Mouse (Mus musculus) stomach, embryonic 14.5 days (tissue): ENCODE data around the gene Rpl6. TPM values are rescaled to one million over a fixed set of nuclear protein-coding genes. Genes with fewer than 3 reads are reported as not detected.
"Not testable (repeated sequence)": the region's sequence is repeated elsewhere in the genome, so short reads cannot be mapped to it uniquely, and the experiment has no call there.

Source experiments
- ATAC-seq: fragments of 200-750 bp; cut with Nextera tagmentation; 2 replicates; pipeline ENCODE4 v1.8.0; 2017; ENCODE audit warnings: low read depth, moderate TSS enrichment; ENCODE audit not compliant: insufficient number of reproducible peaks, insufficient read depth, low FRiP score
- H3K27ac ChIP-seq: fragments of 300-500 bp; sonication (generic); 2 replicates; pipeline ENCODE4 v1.5.1; 2014; ENCODE audit warnings: mild to moderate bottlenecking, low read length, moderate library complexity, mixed read lengths
- H3K27me3 ChIP-seq: fragments of 300-500 bp; sonication (generic); 2 replicates; pipeline ENCODE4 v1.6.1; 2014; ENCODE audit warnings: low read length, control low read depth, mixed read lengths; ENCODE audit not compliant: control insufficient read depth, insufficient read depth
- H3K36me3 ChIP-seq: fragments of 300-500 bp; sonication (generic); 2 replicates; pipeline ENCODE4 v1.6.1; 2014; ENCODE audit warnings: mild to moderate bottlenecking, control low read depth, low read length, moderate library complexity, mixed read lengths; ENCODE audit not compliant: control insufficient read depth, insufficient read depth
- H3K4me1 ChIP-seq: fragments of 300-500 bp; sonication (generic); 2 replicates; pipeline ENCODE4 v1.6.1; 2014; ENCODE audit warnings: low read length, control low read depth, mixed read lengths; ENCODE audit not compliant: control insufficient read depth, insufficient read depth
- H3K4me2 ChIP-seq: fragments of 300-500 bp; sonication (generic); replicated peaks from 2 replicates; pipeline ENCODE4 v1.6.1; 2014; ENCODE audit warnings: low read depth, low read length, control low read depth
- H3K4me3 ChIP-seq: fragments of 300-500 bp; sonication (generic); 2 replicates; pipeline ENCODE4 v1.5.1; 2014; ENCODE audit warnings: low read depth, low read length, control low read depth
- H3K9ac ChIP-seq: fragments of 300-500 bp; sonication (generic); replicated peaks from 2 replicates; pipeline ENCODE4 v1.6.1; 2014; ENCODE audit warnings: low read depth, mild to moderate bottlenecking, control low read depth, low read length, moderate library complexity, mixed read lengths
- H3K9me3 ChIP-seq: fragments of 300-500 bp; sonication (generic); 2 replicates; pipeline ENCODE4 v1.6.1; 2016; ENCODE audit warnings: low read depth, low read length, control low read depth; ENCODE audit not compliant: control insufficient read depth
- WGBS: fragments of 180-500 bp; shearing (Covaris S2); extraction: QIAGEN DNeasy Blood & Tissue Kit; methylation state at CpG from one replicate; pipeline ENCODE4 v1.1.7; 2014; 5-methylcytosine and 5-hydroxymethylcytosine counted together
- polyA plus RNA-seq: library from polyadenylated mRNA; unstranded; fragments of >200 nt; fragmentation: Nextera tagmentation; extraction: Ambion mirVana; gene quantifications from 2 replicates; pipeline ENCODE4 v1.2.1, GENCODE M21; 2014

Rpl6 gene
- polyA plus RNA-seq, 1 experiment from 2014 or later: 726 TPM

DNA sequence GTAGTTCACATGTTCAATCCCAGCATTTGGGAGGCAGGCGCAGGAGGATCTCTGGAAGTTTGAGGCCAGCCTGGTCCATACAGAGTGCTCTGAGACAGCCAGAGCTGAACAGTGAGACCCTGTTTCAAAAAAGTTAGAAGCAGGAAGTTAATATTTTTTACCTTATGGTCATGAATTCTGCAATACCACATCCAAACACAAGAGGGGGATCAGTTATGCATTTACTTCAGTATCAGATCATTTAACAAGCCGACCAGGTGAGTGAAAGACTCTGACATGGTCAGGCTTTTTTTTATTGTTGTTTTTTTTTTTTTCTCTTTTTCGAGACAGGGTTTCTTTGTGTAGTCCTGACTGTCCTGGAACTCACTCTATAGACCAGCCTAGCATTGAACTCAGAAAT lies 2.5 kb upstream of the Rpl6 start:
- 47% methylated on average over 3 of the region's 3 CpGs for WGBS
- Histone ChIP-seq H3K27ac (no peak overlapping the region), H3K36me3 (peaks cover 12% of the 10 kb centered on the region), H3K9me3 (no peaks in the 10 kb centered on the region), H3K4me2 (no peak overlapping the region), H3K4me1 (peaks cover 8% of the 10 kb centered on the region; the same call in 1 of the 2 replicates), H3K4me3 (no peak overlapping the region), H3K9ac (no peak overlapping the region), H3K27me3 (no peaks in the 10 kb centered on the region)
- ATAC-seq: no peak

DNA sequence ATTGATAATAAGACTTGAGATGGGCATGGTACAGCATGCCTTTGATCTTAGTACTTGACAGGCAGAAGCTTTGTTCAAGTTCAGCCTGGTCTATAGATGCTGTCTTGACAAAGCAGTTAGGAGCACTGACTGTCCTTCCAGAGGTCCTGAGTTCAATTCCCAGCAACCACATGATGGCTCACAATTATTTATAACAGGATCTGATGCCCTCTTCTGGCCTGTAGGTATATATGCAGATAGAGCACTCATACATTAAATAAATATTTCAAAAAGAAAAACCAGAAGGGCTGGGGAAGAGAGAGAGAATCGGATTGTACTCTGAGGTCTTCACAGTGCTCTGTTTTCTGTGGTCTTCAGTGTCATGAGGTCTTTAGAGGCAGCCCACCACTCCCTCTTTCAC lies 1.8 kb upstream of the Rpl6 start:
- Histone ChIP-seq H3K36me3 (peaks cover 18% of the 10 kb centered on the region), H3K9me3 (no peaks in the 10 kb centered on the region), H3K4me2 (no peak overlapping the region), H3K27ac (no peak overlapping the region), H3K9ac (no peak overlapping the region), H3K4me3 (no peak overlapping the region), H3K27me3 (no peaks in the 10 kb centered on the region), H3K4me1 (peaks cover 8% of the 10 kb centered on the region; the same call in 1 of the 2 replicates)
- ATAC-seq: no peak
- 79% methylated on average over 1 of the region's 1 CpGs for WGBS

DNA sequence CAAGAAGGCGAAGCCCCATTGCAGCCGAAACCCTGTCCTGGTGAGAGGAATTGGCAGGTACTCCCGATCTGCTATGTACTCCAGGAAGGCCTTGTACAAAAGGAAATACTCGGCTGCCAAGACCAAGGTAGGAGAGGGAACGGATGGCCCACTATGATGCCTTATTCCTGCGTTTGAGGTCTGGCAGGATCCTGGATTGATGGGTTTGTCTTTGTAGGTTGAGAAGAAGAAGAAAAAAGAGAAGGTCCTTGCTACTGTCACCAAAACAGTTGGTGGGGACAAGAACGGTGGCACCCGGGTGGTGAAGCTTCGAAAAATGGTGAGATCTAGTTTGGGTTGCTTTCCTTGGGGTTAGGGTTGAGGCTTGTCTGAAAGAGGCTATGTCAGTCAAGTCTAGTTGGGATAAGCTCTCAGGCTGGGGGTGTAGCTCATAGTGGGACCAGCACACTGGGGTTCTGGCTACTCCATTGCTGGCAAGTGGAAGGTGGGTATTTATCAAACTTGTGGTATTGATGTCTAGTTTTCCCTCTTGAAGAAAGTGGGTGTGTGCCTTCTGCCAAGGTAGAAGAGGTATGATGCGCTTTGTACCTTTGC lies 1.4 kb downstream of the Rpl6 start:
- Histone ChIP-seq H3K4me3 (peak overlapping the region; percentile 96), H3K9ac (peak overlapping the region; percentile 97; the same call in 1 of the 2 replicates), H3K4me2 (peak overlapping the region; percentile 66), H3K36me3 (peaks cover 49% of the 10 kb centered on the region)
- not testable (repeated sequence) for H3K27me3 ChIP-seq, H3K27ac ChIP-seq, ATAC-seq, H3K4me1 ChIP-seq, H3K9me3 ChIP-seq
- 70% methylated on average over 8 of the region's 10 CpGs for WGBS

DNA sequence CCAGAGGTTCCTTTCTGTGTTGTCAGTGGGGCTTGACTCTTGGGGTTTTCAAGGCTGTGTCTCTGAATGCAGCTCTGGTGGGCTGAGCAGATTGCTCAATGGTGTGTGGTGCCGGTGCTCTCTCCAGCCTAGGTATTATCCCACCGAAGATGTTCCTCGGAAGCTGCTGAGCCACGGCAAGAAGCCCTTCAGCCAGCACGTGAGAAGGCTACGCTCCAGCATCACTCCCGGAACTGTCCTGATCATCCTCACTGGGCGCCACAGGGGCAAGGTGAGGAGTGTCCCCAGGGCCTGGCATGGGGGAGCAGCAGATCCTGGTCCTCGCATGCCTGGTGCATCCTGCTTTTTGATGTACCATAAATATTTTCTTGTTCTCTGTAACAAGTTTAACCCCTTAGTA lies 2.3 kb downstream of the Rpl6 start:
- ATAC-seq: no peak
- Histone ChIP-seq H3K4me1 (peaks cover 8% of the 10 kb centered on the region; the same call in 1 of the 2 replicates), H3K27me3 (no peaks in the 10 kb centered on the region), H3K9me3 (no peaks in the 10 kb centered on the region), H3K4me3 (no peak overlapping the region), H3K36me3 (peaks cover 57% of the 10 kb centered on the region), H3K4me2 (0 out of 2 replicates have a peak overlapping the region, but pooled peaks have one; percentile 66), H3K27ac (no peak overlapping the region), H3K9ac (0 out of 2 replicates have a peak overlapping the region, but pooled peaks have one; percentile 12)
- WGBS: 78% methylated on average over 9 of the region's 9 CpGs

DNA sequence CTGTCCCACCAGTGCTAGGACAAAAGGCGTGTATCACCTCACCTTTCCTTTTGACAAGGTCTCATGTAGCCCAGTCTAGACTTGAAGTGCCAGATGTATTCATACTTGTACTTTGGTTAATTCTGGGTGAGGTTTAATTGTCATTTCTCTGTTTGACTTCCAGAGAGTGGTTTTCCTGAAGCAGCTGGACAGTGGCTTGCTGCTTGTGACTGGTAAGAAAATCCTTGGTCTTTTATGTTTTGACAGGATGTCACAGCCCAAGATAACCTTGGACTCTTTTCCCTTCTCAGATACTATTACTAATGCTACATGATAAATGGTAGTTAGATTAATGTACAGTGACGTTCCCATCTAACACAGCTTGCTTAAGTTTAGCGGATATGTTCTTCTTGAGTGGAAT lies 2.7 kb downstream of the Rpl6 start:
- H3K36me3 ChIP-seq: peaks cover 61% of the 10 kb centered on the region
- no peak overlapping the region for H3K4me2 ChIP-seq
- no peak for ATAC-seq
- H3K9ac ChIP-seq: no peak overlapping the region
- peaks cover 8% of the 10 kb centered on the region; the same call in 1 of the 2 replicates for H3K4me1 ChIP-seq
- H3K9me3 ChIP-seq: no peaks in the 10 kb centered on the region
- H3K27ac ChIP-seq: no peak overlapping the region
- WGBS: 56% methylated on average over 3 of the region's 3 CpGs
- no peak overlapping the region for H3K4me3 ChIP-seq
- no peaks in the 10 kb centered on the region for H3K27me3 ChIP-seq

DNA sequence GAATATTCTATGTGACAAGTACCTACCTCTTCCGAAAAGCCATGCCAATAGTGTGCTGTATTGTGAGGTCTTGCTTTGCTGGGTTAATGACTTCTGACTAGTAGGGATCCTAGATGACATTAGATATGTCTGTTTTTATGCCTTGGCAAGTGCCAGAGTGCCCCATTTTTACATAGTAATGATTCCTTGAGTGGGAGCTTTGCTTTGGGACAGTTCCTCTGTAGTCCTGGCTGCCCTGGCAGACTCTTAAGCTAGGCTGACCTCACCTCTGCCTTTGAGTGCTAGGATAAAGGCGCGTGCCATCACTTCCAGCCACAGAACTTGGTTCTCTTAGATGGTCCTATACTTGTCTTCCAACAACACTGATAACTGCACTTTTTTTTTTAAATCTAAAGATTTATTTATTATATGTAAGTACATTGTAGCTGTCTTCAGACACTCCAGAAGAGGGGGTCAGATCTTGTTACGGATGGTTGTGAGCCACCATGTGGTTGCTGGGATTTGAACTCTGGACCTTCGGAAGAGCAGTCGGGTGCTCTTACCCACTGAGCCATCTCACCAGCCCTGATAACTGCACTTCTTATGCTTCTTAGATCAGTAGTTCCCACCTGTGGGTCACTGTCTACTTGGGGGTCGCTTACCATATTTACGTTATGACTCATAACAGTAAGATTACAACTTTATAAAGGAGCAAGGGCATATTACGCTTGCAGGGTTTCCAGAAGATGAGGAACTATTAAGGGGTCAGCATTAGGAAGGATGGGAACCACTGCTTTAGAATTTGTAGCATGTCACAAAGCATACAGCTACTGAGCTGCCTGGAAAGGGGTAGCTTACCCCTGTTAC lies 5.7 kb downstream of the Rpl6 start:
- H3K4me1 ChIP-seq: peaks cover 8% of the 10 kb centered on the region; the same call in 1 of the 2 replicates
- H3K36me3 ChIP-seq: peaks cover 70% of the 10 kb centered on the region
- 88% methylated on average over 8 of the region's 9 CpGs for WGBS
- no peaks in the 10 kb centered on the region for H3K9me3 ChIP-seq
- no peak for ATAC-seq
- H3K27ac ChIP-seq: no peak overlapping the region
- no peak overlapping the region for H3K4me3 ChIP-seq
- H3K27me3 ChIP-seq: no peaks in the 10 kb centered on the region
- no peak overlapping the region for H3K4me2 ChIP-seq
- H3K9ac ChIP-seq: no peak overlapping the region

DNA sequence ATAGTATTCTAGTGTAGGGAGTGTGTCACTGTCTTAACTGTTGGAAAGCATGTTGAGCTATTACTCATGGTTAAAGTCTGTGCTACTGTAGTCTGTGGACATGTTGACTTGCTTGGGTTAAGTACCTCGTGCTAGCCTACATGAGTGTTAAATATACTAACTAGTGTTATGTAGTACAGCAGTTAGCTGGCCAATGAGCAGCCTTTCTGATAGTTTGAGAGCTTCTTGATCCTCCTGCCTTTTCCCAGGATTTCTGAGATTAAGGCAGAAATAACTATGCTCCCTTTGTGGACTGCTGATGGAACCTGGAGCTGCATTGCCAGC lies 6.3 kb downstream of the Rpl6 start:
- H3K4me1 ChIP-seq: peaks cover 6% of the 10 kb centered on the region; the same call in 1 of the 2 replicates
- ATAC-seq: no peak
- H3K9me3 ChIP-seq: no peaks in the 10 kb centered on the region
- peaks cover 69% of the 10 kb centered on the region for H3K36me3 ChIP-seq
- H3K4me3 ChIP-seq: no peak overlapping the region
- WGBS: 83% methylated on average over 1 of the region's 1 CpGs
- no peak overlapping the region for H3K9ac ChIP-seq
- no peak overlapping the region for H3K4me2 ChIP-seq
- no peaks in the 10 kb centered on the region for H3K27me3 ChIP-seq
- H3K27ac ChIP-seq: no peak overlapping the region

DNA sequence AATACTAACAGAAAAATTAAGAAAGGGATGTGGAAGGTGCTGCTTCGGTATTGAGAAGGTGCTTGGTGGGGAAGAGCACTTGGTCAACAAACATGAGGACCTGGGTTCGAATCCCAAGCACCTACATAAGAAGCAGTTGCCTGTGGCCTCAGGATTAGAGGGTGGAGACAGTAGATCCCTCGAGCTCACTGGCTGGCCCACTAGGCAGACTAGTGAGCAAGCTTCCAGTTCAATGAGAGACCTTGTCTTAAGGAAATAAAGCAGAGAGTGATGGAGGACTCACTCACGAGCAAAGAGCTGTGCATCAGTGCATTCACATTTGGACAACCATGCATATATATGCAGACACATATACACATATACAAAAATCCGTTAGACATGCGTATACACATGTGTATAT lies 7.8 kb downstream of the Rpl6 start:
- Histone ChIP-seq H3K4me3 (no peak overlapping the region), H3K9me3 (no peaks in the 10 kb centered on the region), H3K4me2 (no peak overlapping the region), H3K9ac (no peak overlapping the region), H3K36me3 (peaks cover 54% of the 10 kb centered on the region), H3K27me3 (no peaks in the 10 kb centered on the region), H3K27ac (no peak overlapping the region), H3K4me1 (no peaks in the 10 kb centered on the region; the same call in 1 of the 2 replicates)
- ATAC-seq: no peak
- WGBS: 90% methylated on average over 6 of the region's 6 CpGs
